Mouse (Mus musculus) heart, postnatal 0 days (tissue): ENCODE data around the gene Clasrp. TPM values are rescaled to one million over a fixed set of nuclear protein-coding genes. Genes with fewer than 3 reads are reported as not detected.
A peak's percentile ranks its signal among the peaks of the same experiment; 100 is the strongest.
"Not testable (repeated sequence)": the region's sequence is repeated elsewhere in the genome, so short reads cannot be mapped to it uniquely, and the experiment has no call there.

ENCODE experiments used
- ATAC-seq: fragments of 200-750 bp; cut with Nextera tagmentation; 2 replicates; pipeline ENCODE4 v1.8.0; 2017; ENCODE audit warnings: low read depth, moderate number of reproducible peaks, moderate library complexity; ENCODE audit not compliant: insufficient read depth
- DNase-seq: peaks from one replicate; pipeline ENCODE4 v3.0.0-alpha.2; 2016; ENCODE audit warnings: low spot score
- H3K27ac ChIP-seq: fragments of 300-500 bp; sonication (generic); 2 replicates; pipeline ENCODE4 v1.5.1; 2014; ENCODE audit warnings: low read depth, mild to moderate bottlenecking
- H3K27me3 ChIP-seq: fragments of 300-500 bp; sonication (generic); 2 replicates; pipeline ENCODE4 v1.6.1; 2014; ENCODE audit warnings: low read length, mixed read lengths; ENCODE audit not compliant: control insufficient read depth, insufficient read depth
- H3K36me3 ChIP-seq: fragments of 300-500 bp; sonication (generic); replicated peaks from 2 replicates; pipeline ENCODE4 v1.6.1; 2014; ENCODE audit warnings: low read length, mixed read lengths; ENCODE audit not compliant: control insufficient read depth, insufficient read depth
- H3K4me1 ChIP-seq: fragments of 300-500 bp; sonication (generic); 2 replicates; pipeline ENCODE4 v1.6.1; 2014; ENCODE audit warnings: antibody characterized with exemption; ENCODE audit not compliant: control insufficient read depth, insufficient read depth
- H3K4me2 ChIP-seq: fragments of 300-500 bp; sonication (generic); 2 replicates; pipeline ENCODE4 v1.6.1; 2014; ENCODE audit warnings: low read depth, mild to moderate bottlenecking, low read length, moderate library complexity
- H3K4me3 ChIP-seq: fragments of 300-500 bp; sonication (generic); 2 replicates; pipeline ENCODE4 v1.5.1; 2014; ENCODE audit warnings: low read depth, low read length
- H3K9ac ChIP-seq: fragments of 300-500 bp; sonication (generic); replicated peaks from 2 replicates; pipeline ENCODE4 v1.6.1; 2014; ENCODE audit warnings: low read depth, low read length, mixed read lengths
- H3K9me3 ChIP-seq: fragments of 300-500 bp; sonication (generic); replicated peaks from 2 replicates; pipeline ENCODE4 v1.6.1; 2016; ENCODE audit warnings: low read length; ENCODE audit not compliant: control insufficient read depth
- CTCF ChIP-seq: IDR thresholded peaks from 2 replicates; pipeline ENCODE4 v1.5.1; 2016; ENCODE audit warnings: antibody characterized with exemption, control low read depth, low read depth
- EP300 ChIP-seq: IDR thresholded peaks from 2 replicates; pipeline ENCODE4 v1.6.1; 2016; ENCODE audit warnings: antibody characterized with exemption, low read depth
- WGBS: fragments of 180-500 bp; shearing (Covaris S2); extraction: QIAGEN DNeasy Blood & Tissue Kit; methylation state at CpG from one replicate; pipeline ENCODE4 v1.1.7; 2014; 5-methylcytosine and 5-hydroxymethylcytosine counted together
- polyA plus RNA-seq: library from polyadenylated mRNA; unstranded; fragments of >200 nt; fragmentation: Nextera tagmentation; extraction: Ambion mirVana; gene quantifications from 2 replicates; pipeline ENCODE4 v1.2.1, GENCODE M21; 2015
- total RNA-seq: library from RNA; depleted of rRNA; stranded (reverse); fragments of >200 nt; gene quantifications from 2 replicates; pipeline ENCODE4 v1.2.3, GENCODE M21; 2014; ENCODE audit warnings: low replicate concordance

Clasrp gene
- total and polyA plus RNA-seq, 2 experiments from 2014 or later = 17.5 to 75.2 TPM

DNA sequence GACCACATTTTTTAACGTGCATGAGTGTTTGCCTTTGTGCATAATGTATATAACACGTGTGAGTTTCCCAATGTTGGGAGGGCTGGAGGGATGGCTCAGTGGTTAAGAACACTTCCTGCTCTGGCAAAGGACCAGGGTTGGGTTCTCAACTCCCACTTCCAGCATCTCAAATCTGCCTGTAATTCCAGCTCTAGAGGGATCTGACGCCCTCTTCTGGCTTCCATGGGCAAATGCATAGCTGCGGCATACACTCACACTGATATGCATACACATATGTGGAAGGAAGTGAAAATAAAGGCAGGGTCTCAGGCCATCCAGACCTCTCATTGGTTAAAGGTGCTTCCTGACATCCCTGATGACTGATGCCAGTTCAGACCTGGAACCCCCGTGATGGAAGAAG lies 3.0 kb upstream of the Clasrp start:
- Histone ChIP-seq H3K9ac (no peak overlapping the region), H3K4me3 (no peak overlapping the region), H3K4me1 (peaks cover 13% of the 10 kb centered on the region), H3K9me3 (no peaks in the 10 kb centered on the region), H3K27me3 (no peaks in the 10 kb centered on the region), H3K36me3 (0 out of 2 replicates have a peak, but pooled peaks cover 22% of the 10 kb centered on the region), H3K27ac (no peak overlapping the region), H3K4me2 (no peak overlapping the region)
- TF ChIP-seq CTCF (no peak), EP300 (no peak)
- WGBS = 77% methylated on average over 5 of the region's 5 CpGs
- DNase-seq (no peak), ATAC-seq (no peak)

DNA sequence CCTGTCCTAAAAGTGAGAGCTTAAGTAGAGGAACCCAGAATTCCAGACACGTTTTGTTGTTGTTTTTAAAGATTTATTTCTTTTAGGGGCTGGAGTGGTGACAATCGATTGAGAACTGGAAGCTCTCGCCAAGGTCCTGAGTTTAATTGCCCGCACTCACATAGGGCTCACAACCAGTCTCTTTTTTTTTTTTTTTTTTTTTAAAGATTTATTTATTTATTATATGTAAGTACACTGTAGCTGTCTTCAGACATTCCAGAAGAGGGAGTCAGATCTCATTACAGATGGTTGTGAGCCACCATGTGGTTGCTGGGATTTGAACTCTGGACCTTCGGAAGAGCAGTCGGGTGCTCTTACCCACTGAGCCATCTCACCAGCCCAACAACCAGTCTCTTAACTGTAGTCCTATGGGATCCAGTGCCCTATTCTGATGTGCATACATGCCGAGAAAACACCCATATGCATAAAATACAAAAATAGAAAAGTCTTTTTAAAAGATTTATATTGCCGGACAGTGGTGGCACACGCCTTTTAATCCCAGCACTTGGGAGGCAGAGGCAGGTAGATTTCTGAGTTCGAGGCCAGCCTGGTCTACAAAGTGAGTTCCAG lies 424 bp upstream of the Clasrp start:
- not testable (repeated sequence) for H3K27ac ChIP-seq, H3K9me3 ChIP-seq, H3K27me3 ChIP-seq, H3K9ac ChIP-seq, DNase-seq
- Histone ChIP-seq H3K4me1 (peaks cover 13% of the 10 kb centered on the region), H3K36me3 (peaks cover 21% of the 10 kb centered on the region), H3K4me2 (peak overlapping the region; percentile 85), H3K4me3 (peak overlapping the region; percentile 93)
- WGBS = 57% methylated on average over 10 of the region's 10 CpGs
- peak; percentile 33 for ATAC-seq

DNA sequence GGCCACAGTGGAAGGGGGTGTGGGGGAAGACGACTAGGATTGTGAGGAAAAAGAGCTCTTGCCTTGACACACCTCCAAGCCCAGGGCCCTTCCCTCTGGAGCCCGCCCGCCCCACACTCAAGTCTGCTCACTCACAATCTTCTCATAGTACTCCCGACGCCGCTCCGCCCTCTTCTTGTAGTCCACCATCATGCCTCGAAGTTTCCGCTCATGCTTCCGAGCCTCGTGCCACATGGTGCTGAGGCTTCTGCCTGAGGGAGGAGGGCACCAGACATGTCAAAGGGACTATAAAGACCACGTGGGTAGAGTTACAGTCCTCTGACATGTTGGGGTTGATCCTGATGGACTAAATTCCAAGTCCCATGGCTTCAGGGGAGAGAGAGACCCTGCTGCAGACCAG lies 1.2 kb downstream of the Clasrp start:
- H3K27ac ChIP-seq = no peak overlapping the region
- DNase-seq = no peak
- 70% methylated on average over 12 of the region's 12 CpGs for WGBS

DNA sequence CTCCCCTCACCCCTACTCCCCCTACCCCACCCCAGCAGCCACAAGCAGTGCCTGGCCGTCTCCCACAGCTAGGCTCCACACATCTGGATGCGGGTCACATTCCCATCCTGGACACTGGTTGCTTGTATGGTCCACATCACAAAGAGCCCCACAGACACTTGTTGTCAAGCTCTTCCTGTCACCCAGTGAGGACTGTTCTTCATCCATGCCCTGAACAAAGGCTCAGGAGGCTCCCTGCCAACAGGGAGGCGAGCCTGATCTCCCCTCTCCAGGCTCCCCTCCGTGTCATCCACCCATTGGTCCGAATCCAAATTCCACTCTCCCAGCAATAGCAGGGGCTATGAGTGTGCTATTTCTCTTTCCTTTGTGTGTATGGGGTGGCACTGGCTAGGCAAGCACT lies 3.7 kb downstream of the Clasrp start:
- Histone ChIP-seq H3K4me2 (no peak overlapping the region), H3K27ac (peak overlapping the region; percentile 25; the same call in 1 of the 2 replicates), H3K36me3 (peaks cover 58% of the 10 kb centered on the region), H3K9ac (no peak overlapping the region), H3K27me3 (no peaks in the 10 kb centered on the region), H3K9me3 (no peaks in the 10 kb centered on the region), H3K4me1 (peaks cover 13% of the 10 kb centered on the region), H3K4me3 (no peak overlapping the region)
- TF ChIP-seq CTCF = no peak
- no peak for TF ChIP-seq EP300
- ATAC-seq (no peak), DNase-seq (peak; percentile 17)
- 38% methylated on average over 5 of the region's 5 CpGs for WGBS

More for the DNA sequence above, 1.2 kb downstream of the Clasrp start:
- peaks cover 13% of the 10 kb centered on the region for H3K4me1 ChIP-seq
- peaks cover 33% of the 10 kb centered on the region for H3K36me3 ChIP-seq
- no peaks in the 10 kb centered on the region for H3K27me3 ChIP-seq
- ATAC-seq = no peak
- H3K9me3 ChIP-seq = no peaks in the 10 kb centered on the region
- TF ChIP-seq CTCF = no peak
- no peak for TF ChIP-seq EP300
- peak overlapping the region; percentile 93; the same call in 1 of the 2 replicates for H3K4me3 ChIP-seq
- peak overlapping the region; percentile 85 for H3K4me2 ChIP-seq
- peak overlapping the region; percentile 90; the same call in 1 of the 2 replicates for H3K9ac ChIP-seq

DNA sequence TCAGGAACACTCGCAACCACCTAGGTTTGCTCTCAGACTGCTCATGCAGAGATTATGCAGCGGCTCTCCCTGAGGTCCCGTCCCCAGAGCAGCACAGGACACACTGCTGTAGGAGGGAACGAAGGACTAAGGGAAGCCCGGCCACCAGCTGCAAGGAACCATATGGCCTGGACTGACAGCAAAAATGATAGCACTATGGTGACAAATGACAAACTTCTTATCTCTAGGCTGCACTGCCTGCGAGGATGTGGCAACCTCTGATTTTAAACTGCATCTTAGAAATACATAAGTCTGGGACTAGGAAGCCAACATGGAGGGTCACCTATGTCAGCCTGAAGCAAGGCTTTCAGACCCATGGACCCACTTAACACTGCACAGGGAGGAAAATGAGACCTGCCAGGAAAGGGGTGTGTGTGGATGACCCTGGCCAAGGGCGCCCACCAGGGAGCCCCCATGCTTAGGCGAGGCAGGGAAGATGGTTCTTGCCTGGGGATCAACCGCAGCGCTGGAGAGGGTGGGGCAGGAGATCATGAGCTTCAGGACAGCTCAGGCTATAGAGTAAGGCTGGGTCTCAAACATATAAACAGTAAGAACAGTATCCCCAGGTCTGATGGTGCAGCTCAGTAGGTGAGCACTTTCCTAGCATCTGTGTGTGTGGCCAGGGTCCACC lies 11.1 kb downstream of the Clasrp start:
- no peak overlapping the region for H3K4me3 ChIP-seq
- 78% methylated on average over 10 of the region's 10 CpGs for WGBS
- H3K9me3 ChIP-seq = no peaks in the 10 kb centered on the region
- DNase-seq (no peak), ATAC-seq (no peak)
- no peaks in the 10 kb centered on the region for H3K27me3 ChIP-seq
- H3K4me2 ChIP-seq = no peak overlapping the region
- H3K4me1 ChIP-seq = no peaks in the 10 kb centered on the region
- TF ChIP-seq EP300 (no peak), CTCF (no peak)
- no peak overlapping the region for H3K27ac ChIP-seq
- peaks cover 90% of the 10 kb centered on the region for H3K36me3 ChIP-seq
- no peak overlapping the region for H3K9ac ChIP-seq
